Mouse (Mus musculus) MEL (cell line): ENCODE results near the gene Gata3. TPM values are rescaled to one million over a fixed set of nuclear protein-coding genes. Genes with fewer than 3 reads are reported as not detected.
A peak's percentile ranks its signal among the peaks of the same experiment; 100 is the strongest.

Experiments used
- DNase-seq: peaks from one replicate; pipeline ENCODE4 v3.0.0; 2011; ENCODE audit warnings: low read depth, low spot score
- H3K27ac ChIP-seq: 2 replicates; pipeline ENCODE4 v1.5.1; 2012; ENCODE audit warnings: low read depth, mild to moderate bottlenecking, control low read depth, low read length, moderate library complexity; ENCODE audit not compliant: control insufficient read depth
- H3K27me3 ChIP-seq, 2 experiments: fragments of 150-350 bp in 1 of 2; sonication (generic) in 1 of 2; 2 replicates each; pipeline ENCODE4 v1.6.1; 2012; ENCODE audit warnings: low read length in 2 of 2, mild to moderate bottlenecking in 2 of 2, improper control_type of control experiment in 1 of 2, moderate library complexity in 1 of 2; ENCODE audit not compliant: insufficient read depth in 2 of 2, control insufficient read depth in 1 of 2
- H3K36me3 ChIP-seq, 2 experiments: 2 replicates each; pipeline ENCODE4 v1.6.1; 2012 to 2014; ENCODE audit warnings: low read length in 2 of 2, improper control_type of control experiment in 1 of 2, inconsistent platforms in 1 of 2, mild to moderate bottlenecking in 1 of 2; ENCODE audit not compliant: insufficient read depth in 2 of 2, control insufficient read depth in 1 of 2
- H3K4me1 ChIP-seq, 2 experiments: fragments of 150-350 bp in 1 of 2; sonication (generic) in 1 of 2; 2 replicates each; pipeline ENCODE4 v1.6.1; 2012; ENCODE audit warnings: low read length in 2 of 2, improper control_type of control experiment in 1 of 2, mild to moderate bottlenecking in 1 of 2; ENCODE audit not compliant: insufficient read depth in 2 of 2, control insufficient read depth in 1 of 2
- H3K4me3 ChIP-seq, 2 experiments: fragments of 150-350 bp in 1 of 2; sonication (generic) in 1 of 2; 2 replicates each; pipeline ENCODE4 v1.5.1; 2012; ENCODE audit warnings: low read depth in 2 of 2, low read length in 2 of 2, mild to moderate bottlenecking in 2 of 2, moderate library complexity in 2 of 2, control low read depth in 1 of 2, improper control_type of control experiment in 1 of 2; ENCODE audit not compliant: control insufficient read depth in 1 of 2, insufficient read depth in 1 of 2
- H3K79me2 ChIP-seq: 2 replicates; pipeline ENCODE4 v1.6.1; 2012; ENCODE audit warnings: mild to moderate bottlenecking, low read length, moderate library complexity; ENCODE audit not compliant: control insufficient read depth, poor library complexity, insufficient read depth
- H3K9ac ChIP-seq: 2 replicates; pipeline ENCODE4 v1.6.1; 2012; ENCODE audit warnings: low read depth, mild to moderate bottlenecking, control low read depth, low read length, moderate library complexity; ENCODE audit not compliant: control insufficient read depth, poor library complexity, severe bottlenecking
- H3K9me3 ChIP-seq: fragments of 150-350 bp; sonication (generic); replicated peaks from 2 replicates; pipeline ENCODE4 v1.6.1; 2012; ENCODE audit warnings: mild to moderate bottlenecking, low read length, improper control_type of control experiment, moderate library complexity; ENCODE audit not compliant: insufficient read depth
- BHLHE40 ChIP-seq: IDR thresholded peaks from 2 replicates; pipeline ENCODE4 v1.6.1; 2012; ENCODE audit warnings: low read depth, mild to moderate bottlenecking, inconsistent platforms, low read length, improper control_type of control experiment, borderline replicate concordance
- CHD1 ChIP-seq: IDR thresholded peaks from 2 replicates; pipeline ENCODE4 v1.6.1; 2012; ENCODE audit warnings: low read depth, mild to moderate bottlenecking, inconsistent platforms, low read length, improper control_type of control experiment
- CHD2 ChIP-seq: IDR thresholded peaks from 2 replicates; pipeline ENCODE4 v1.6.1; 2011; ENCODE audit warnings: low read length, improper control_type of control experiment
- CTCF ChIP-seq, 3 experiments: IDR thresholded peaks in 2 of 3; conservative IDR thresholded peaks in 1 of 3; 2 replicates each; pipeline ENCODE4 v1.5.1; 2011 to 2012; ENCODE audit warnings: low read length in 3 of 3, low read depth in 2 of 3, mild to moderate bottlenecking in 2 of 3, improper control_type of control experiment in 1 of 3, inconsistent platforms in 1 of 3, mixed read lengths in 1 of 3, moderate library complexity in 1 of 3; ENCODE audit not compliant: control insufficient read depth in 1 of 3, insufficient read depth in 1 of 3, poor library complexity in 1 of 3, severe bottlenecking in 1 of 3
- ELF1 ChIP-seq: IDR thresholded peaks from 2 replicates; pipeline ENCODE4 v1.6.1; 2014; ENCODE audit warnings: low read depth, mild to moderate bottlenecking, inconsistent platforms, low read length, improper control_type of control experiment, moderate library complexity
- EP300 ChIP-seq, 2 experiments: IDR thresholded peaks; 2 replicates each; pipeline ENCODE4 v1.6.1; 2011; ENCODE audit warnings: improper control_type of control experiment in 2 of 2, low read length in 2 of 2, low read depth in 1 of 2, mild to moderate bottlenecking in 1 of 2
- ETS1 ChIP-seq: IDR thresholded peaks from 2 replicates; pipeline ENCODE4 v1.6.1; 2012; ENCODE audit warnings: low read depth, mild to moderate bottlenecking, inconsistent platforms, low read length, improper control_type of control experiment, moderate library complexity
- GABPA ChIP-seq: IDR thresholded peaks from 2 replicates; pipeline ENCODE4 v1.6.1; 2012; ENCODE audit warnings: low read depth, mild to moderate bottlenecking, inconsistent platforms, low read length, improper control_type of control experiment, moderate library complexity
- GATA1 ChIP-seq: IDR thresholded peaks from 2 replicates; pipeline ENCODE4 v1.6.1; 2011; ENCODE audit warnings: low read depth, low read length, improper control_type of control experiment
- HCFC1 ChIP-seq: IDR thresholded peaks from 2 replicates; pipeline ENCODE4 v1.6.1; 2012; ENCODE audit warnings: low read depth, mild to moderate bottlenecking, inconsistent platforms, low read length, improper control_type of control experiment, moderate library complexity
- JUND ChIP-seq: IDR thresholded peaks from 2 replicates; pipeline ENCODE4 v1.6.1; 2011; ENCODE audit warnings: low read depth, mild to moderate bottlenecking, improper control_type of control experiment, low read length
- KAT2A ChIP-seq: conservative IDR thresholded peaks from 2 replicates; pipeline ENCODE4 v1.6.1; 2012; ENCODE audit warnings: low read depth, low read length, improper control_type of control experiment, inconsistent platforms
- MAFK ChIP-seq: IDR thresholded peaks from 2 replicates; pipeline ENCODE4 v1.6.1; 2011; ENCODE audit warnings: low read depth, mild to moderate bottlenecking, low read length, improper control_type of control experiment, borderline replicate concordance
- MAX ChIP-seq: IDR thresholded peaks from 2 replicates; pipeline ENCODE4 v1.6.1; 2011; ENCODE audit warnings: low read length, improper control_type of control experiment
- MEF2A ChIP-seq: IDR thresholded peaks from 2 replicates; pipeline ENCODE4 v1.6.1; 2014; ENCODE audit warnings: low read depth, mild to moderate bottlenecking, inconsistent platforms, low read length, improper control_type of control experiment; ENCODE audit not compliant: poor library complexity, insufficient replicate concordance, severe bottlenecking; ENCODE audit errors: extremely low read depth
- MXI1 ChIP-seq: IDR thresholded peaks from 2 replicates; pipeline ENCODE4 v1.6.1; 2011; ENCODE audit warnings: mild to moderate bottlenecking, low read depth, low read length, improper control_type of control experiment
- MYB ChIP-seq: IDR thresholded peaks from 2 replicates; pipeline ENCODE4 v1.6.1; 2011; ENCODE audit warnings: mild to moderate bottlenecking, low read depth, low read length, improper control_type of control experiment
- MYC ChIP-seq: IDR thresholded peaks from 2 replicates; pipeline ENCODE4 v1.6.1; 2011; ENCODE audit warnings: low read depth, mild to moderate bottlenecking, low read length, improper control_type of control experiment, moderate library complexity
- NELFE ChIP-seq: IDR thresholded peaks from 2 replicates; pipeline ENCODE4 v1.6.1; 2011; ENCODE audit warnings: low read depth, low read length, improper control_type of control experiment
- POLR2AphosphoS2 ChIP-seq: IDR thresholded peaks from 2 replicates; pipeline ENCODE4 v1.6.1; 2011; ENCODE audit warnings: low read length, improper control_type of control experiment
- POLR2AphosphoS5 ChIP-seq: IDR thresholded peaks from 2 replicates; pipeline ENCODE4 v1.6.1; 2012; ENCODE audit warnings: low read depth, borderline replicate concordance, mild to moderate bottlenecking, inconsistent platforms, low read length, moderate library complexity, mixed read lengths
- RCOR1 ChIP-seq: IDR thresholded peaks from 2 replicates; pipeline ENCODE4 v1.6.1; 2012; ENCODE audit warnings: low read depth, mild to moderate bottlenecking, inconsistent platforms, low read length, improper control_type of control experiment
- SIN3A ChIP-seq: IDR thresholded peaks from 2 replicates; pipeline ENCODE4 v1.6.1; 2012; ENCODE audit warnings: low read length, improper control_type of control experiment, inconsistent platforms
- TAL1 ChIP-seq: IDR thresholded peaks from 2 replicates; pipeline ENCODE4 v1.6.1; 2012; ENCODE audit warnings: mild to moderate bottlenecking, inconsistent platforms, low read length, moderate library complexity, mixed read lengths
- TCF12 ChIP-seq: IDR thresholded peaks from 2 replicates; pipeline ENCODE4 v1.6.1; 2014; ENCODE audit warnings: low read depth, mild to moderate bottlenecking, inconsistent platforms, low read length, improper control_type of control experiment, moderate library complexity
- UBTF ChIP-seq: IDR thresholded peaks from 2 replicates; pipeline ENCODE4 v1.6.1; 2012; ENCODE audit warnings: low read depth, mild to moderate bottlenecking, inconsistent platforms, low read length, improper control_type of control experiment, moderate library complexity, borderline replicate concordance; ENCODE audit not compliant: insufficient read depth
- USF1 ChIP-seq: IDR thresholded peaks from 2 replicates; pipeline ENCODE4 v1.6.1; 2014; ENCODE audit warnings: low read depth, mild to moderate bottlenecking, inconsistent platforms, low read length, improper control_type of control experiment, moderate library complexity
- USF2 ChIP-seq, 2 experiments: IDR thresholded peaks; 2 replicates each; pipeline ENCODE4 v1.6.1; 2011 to 2012; ENCODE audit warnings: improper control_type of control experiment in 2 of 2, low read length in 2 of 2, borderline replicate concordance in 1 of 2, inconsistent platforms in 1 of 2, low read depth in 1 of 2, mild to moderate bottlenecking in 1 of 2; ENCODE audit not compliant: insufficient read depth in 1 of 2
- ZKSCAN1 ChIP-seq: IDR thresholded peaks from 2 replicates; pipeline ENCODE4 v1.6.1; 2012; ENCODE audit warnings: low read depth, mild to moderate bottlenecking, inconsistent platforms, low read length, improper control_type of control experiment, moderate library complexity
- ZMIZ1 ChIP-seq: IDR thresholded peaks from 2 replicates; pipeline ENCODE4 v1.6.1; 2012; ENCODE audit warnings: low read depth, mild to moderate bottlenecking, inconsistent platforms, low read length, improper control_type of control experiment, moderate library complexity
- ZNF384 ChIP-seq: IDR thresholded peaks from 2 replicates; pipeline ENCODE4 v1.6.1; 2012; ENCODE audit warnings: low read depth, mild to moderate bottlenecking, inconsistent platforms, low read length, improper control_type of control experiment
- polyA plus RNA-seq, 2 experiments: library from polyadenylated mRNA; stranded (reverse) in 1 of 2; unstranded in 1 of 2; fragments of >175 nt in 1 of 2; fragments of >200 nt in 1 of 2; gene quantifications; 2 replicates each; pipeline versions ENCODE4 v1.2.1 to v1.2.4; 2012; ENCODE audit warnings: low replicate concordance in 2 of 2, low read depth in 1 of 2; ENCODE audit not compliant: insufficient read length in 2 of 2, insufficient read depth in 1 of 2, missing spikeins in 1 of 2
- total RNA-seq: library from RNA; depleted of rRNA; stranded (reverse); fragments of 300-350 nt; gene quantifications from 2 replicates; pipeline ENCODE4 v1.2.3, GENCODE M21; 2012

Gata3 gene
- total and polyA plus RNA-seq, 3 experiments: 0.12 to 2.0 TPM; not detected in 1

DNA sequence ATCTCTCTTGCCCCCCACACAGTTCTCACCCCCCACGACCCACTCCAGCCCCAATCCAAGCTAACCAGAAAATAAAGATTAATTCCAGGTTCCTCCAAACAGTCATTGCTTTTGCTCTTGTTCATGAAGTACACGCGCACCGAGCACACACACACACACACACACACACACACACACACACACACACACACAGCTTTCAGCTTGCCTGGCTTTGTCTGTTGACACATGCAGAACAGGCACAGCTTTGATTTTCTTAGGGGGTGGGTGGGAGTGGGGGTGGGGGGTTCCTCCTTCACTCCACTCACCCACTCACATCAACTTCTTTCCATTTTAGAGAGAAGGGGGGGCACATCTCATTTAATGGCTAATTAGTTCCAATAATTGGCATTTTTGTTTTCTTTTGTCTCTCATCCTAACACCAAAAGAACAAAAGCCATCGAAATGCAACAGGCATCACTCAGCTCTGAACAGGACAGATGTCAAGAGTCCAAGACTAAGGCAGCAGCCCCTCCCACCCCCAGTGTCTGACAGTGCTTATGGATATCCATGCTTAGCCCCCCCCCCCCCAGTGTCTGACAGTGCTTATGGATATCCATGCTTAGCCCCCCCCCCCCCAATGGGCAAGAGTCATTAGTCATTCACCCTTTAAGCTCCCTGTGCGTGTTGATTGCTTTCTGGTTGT is 3.6 kb upstream of the Gata3 start:
- Histone ChIP-seq H3K27ac (no peak overlapping the region), H3K27me3 (no peaks in the 10 kb centered on the region), H3K9me3 (no peaks in the 10 kb centered on the region), H3K36me3 (peaks cover 0 to 19% of the 10 kb centered on the region in 2 experiments; a peak in 2 of 4 replicates), H3K79me2 (no peaks in the 10 kb centered on the region), H3K4me3 (no peak overlapping the region), H3K9ac (no peak overlapping the region), H3K4me1 (peaks cover 7 to 27% of the 10 kb centered on the region in 2 experiments)
- no peak for DNase-seq
- no peak for TF ChIP-seq TAL1

GRCm38 (mm10) chr2:9892541-9892940 is 2.7 kb upstream of the Gata3 start:
- Histone ChIP-seq H3K9me3 (no peaks in the 10 kb centered on the region), H3K36me3 (peaks cover 0 to 19% of the 10 kb centered on the region in 2 experiments; a peak in 2 of 4 replicates), H3K9ac (no peak overlapping the region), H3K4me3 (no peak overlapping the region), H3K27ac (no peak overlapping the region), H3K79me2 (no peaks in the 10 kb centered on the region), H3K27me3 (no peaks in the 10 kb centered on the region), H3K4me1 (peaks cover 7 to 22% of the 10 kb centered on the region in 2 experiments)
- DNase-seq: no peak
- TF ChIP-seq CHD2: no peak
- peak; percentile 39; the same call in 1 of the 2 replicates for TF ChIP-seq TCF12
- TF ChIP-seq ZKSCAN1: no peak
- TF ChIP-seq POLR2AphosphoS2: no peak
- TF ChIP-seq NELFE: no peak
- no peak for TF ChIP-seq SIN3A
- TF ChIP-seq KAT2A: no peak
- TF ChIP-seq ZNF384: no peak
- TF ChIP-seq USF2 (IDR thresholded peaks at IDR 0.05; ENCODE audit: borderline replicate concordance in 1 of 2, insufficient read depth in 1 of 2, low read depth in 1 of 2, low read length in 2 of 2): no peak
- no peak for TF ChIP-seq MAX
- no peak for TF ChIP-seq MXI1
- TF ChIP-seq GABPA: no peak
- no peak for TF ChIP-seq POLR2AphosphoS5
- TF ChIP-seq MYB: 0 out of 2 replicates have a peak, but pooled peaks have one; percentile 8
- no peak for TF ChIP-seq HCFC1
- no peak for TF ChIP-seq BHLHE40
- TF ChIP-seq JUND: no peak
- no peak for TF ChIP-seq CTCF (IDR thresholded peaks at IDR 0.05 in 2 of 3, conservative IDR thresholded peaks at IDR 0.05 in 1 of 3; ENCODE audit: control insufficient read depth in 1 of 3, insufficient read depth in 1 of 3, low read depth in 2 of 3, low read length in 3 of 3, poor library complexity in 1 of 3, severe bottlenecking in 1 of 3)
- TF ChIP-seq ETS1: no peak
- TF ChIP-seq ELF1: no peak
- TF ChIP-seq MEF2A: no peak
- no peak for TF ChIP-seq CHD1
- TF ChIP-seq EP300 (IDR thresholded peaks at IDR 0.05; ENCODE audit: low read depth in 1 of 2, low read length in 2 of 2): peak; percentile 55 to 58
- TF ChIP-seq ZMIZ1: no peak
- no peak for TF ChIP-seq USF1
- no peak for TF ChIP-seq MAFK
- TF ChIP-seq MYC: no peak
- TF ChIP-seq UBTF: no peak
- peak; percentile 53; the same call in 1 of the 2 replicates for TF ChIP-seq GATA1
- TF ChIP-seq RCOR1: peak; percentile 12; the same call in 1 of the 2 replicates
